ENCODE assay signal across 14 mouse cellular contexts in the genomic region with DNA sequence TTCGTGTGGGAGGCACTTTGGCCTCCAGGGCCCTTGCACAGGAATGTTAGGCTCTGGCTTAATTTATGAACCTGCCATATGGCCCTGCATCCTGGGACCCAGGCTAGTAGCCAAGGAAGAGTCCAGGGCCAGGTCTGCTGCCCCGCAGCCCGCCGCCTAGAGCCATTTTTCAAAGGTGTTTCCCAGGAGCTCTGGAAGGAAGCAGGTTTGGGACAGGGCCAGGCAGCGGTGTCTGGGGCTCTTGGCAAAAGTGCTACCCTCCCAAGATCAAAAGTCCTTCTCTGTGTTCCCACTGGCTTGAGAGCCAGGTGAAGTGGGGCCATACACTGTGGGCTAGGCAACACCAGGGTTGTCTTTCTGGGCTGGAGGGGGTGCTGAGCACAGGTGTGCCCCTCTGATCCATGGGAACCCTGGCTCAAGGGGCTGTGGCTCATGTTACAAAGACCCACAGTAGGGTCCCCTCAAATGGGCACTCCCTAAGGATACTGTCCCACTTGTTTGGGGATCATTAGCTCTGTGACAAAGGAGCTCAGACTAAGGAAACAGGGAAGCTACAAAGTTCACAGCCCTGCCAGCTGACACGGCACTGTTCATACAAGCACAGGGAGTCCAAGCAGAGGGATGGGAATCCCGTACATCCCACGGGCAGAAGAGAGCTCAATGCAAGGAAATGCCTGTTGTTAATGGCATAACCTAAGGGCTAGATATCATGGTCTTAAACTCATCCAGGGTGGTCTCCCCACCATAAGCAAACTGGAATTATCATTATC. TPM values are rescaled to one million over a fixed set of nuclear protein-coding genes. Genes with fewer than 3 reads are reported as not detected.
DNase-seq lines count a peak whose midpoint lies in the region; ATAC-seq lines count a peak whose summit lies in the region.
"Had no signal": no experiment of that assay in that cellular context is flagged by ENCODE, and none has a peak within 500 bp of the region (broad histone marks: within the 10 kb centered on the region; RNA-seq: fewer than 3 reads in every experiment).

No protein-coding gene starts in this region.

- H3K9me3 ChIP-seq in hindbrain, embryonic 14.5 days (ENCODE audit: control insufficient read depth, low read length): no peaks in the 10 kb centered on the region
- H3K9me3 ChIP-seq in hindbrain, embryonic 11.5 days (ENCODE audit: control insufficient read depth, low read length): no peaks in the 10 kb centered on the region
- H3K9me3 ChIP-seq: G1E; hindbrain, embryonic 15.5 days had no signal

- H3K4me2 ChIP-seq in hindbrain, embryonic 14.5 days (replicated peaks): no peak overlapping the region
- H3K4me2 ChIP-seq in hindbrain, embryonic 11.5 days (replicated peaks; ENCODE audit: low read depth, low read length): no peak overlapping the region
- H3K4me2 ChIP-seq: heart, embryonic 11.5 days; hindbrain, embryonic 15.5 days had no signal

- 70% methylated on average over 8 of the region's 8 CpGs for WGBS in hindbrain, embryonic 14.5 days
- 87% methylated on average over 8 of the region's 8 CpGs for WGBS in hindbrain, embryonic 11.5 days

- intact Hi-C loops in left cerebral cortex, postnatal 10 days (cut with DNase I): no loop called here

- no peak overlapping the region for H3K27ac ChIP-seq in hindbrain, embryonic 14.5 days
- H3K27ac ChIP-seq in hindbrain, embryonic 11.5 days (ENCODE audit: low read depth, low read length): no peak overlapping the region
- H3K27ac ChIP-seq: hindbrain, embryonic 15.5 days had no signal

- H3K4me1 ChIP-seq in hindbrain, embryonic 14.5 days (replicated peaks; ENCODE audit: control insufficient read depth, insufficient read depth, low read length): no peaks in the 10 kb centered on the region
- H3K4me1 ChIP-seq in hindbrain, embryonic 11.5 days (replicated peaks; ENCODE audit: control insufficient read depth, insufficient read depth, low read length): no peaks in the 10 kb centered on the region

- H3K9ac ChIP-seq in hindbrain, embryonic 14.5 days: no peak overlapping the region
- H3K9ac ChIP-seq in hindbrain, embryonic 11.5 days (ENCODE audit: low read depth, low read length): no peak overlapping the region
- H3K9ac ChIP-seq: hindbrain, embryonic 15.5 days had no signal

- no peak for DNase-seq in hindbrain, embryonic 14.5 days (ENCODE audit: low spot score)
- no peak for DNase-seq in hindbrain, embryonic 11.5 days (ENCODE audit: low spot score)
- peak; percentile 75 to 78 for DNase-seq in cerebellum, postnatal 36 days
- peak; percentile 80 to 83 for DNase-seq in kidney, postnatal 36 days
- DNase-seq in lung, postnatal 36 days: peak; percentile 37
- DNase-seq in urinary bladder, postnatal 25 days (ENCODE audit: low spot score): no peak
- no peak for DNase-seq in left cerebral cortex, postnatal 10 days (ENCODE audit: extremely low spot score in 1 of 2, low spot score in 2 of 2)
- DNase-seq: B cell, adult 2 months had no signal

- 0 out of 2 replicates have a peak, but pooled peaks have one; percentile 13 for ATAC-seq in hindbrain, embryonic 14.5 days (ENCODE audit: low FRiP score)
- no peak for ATAC-seq in hindbrain, embryonic 11.5 days (ENCODE audit: low FRiP score)
- ATAC-seq in megakaryocyte progenitor cell, adult 5-6 weeks (replicated peaks; ENCODE audit: poor library complexity): no peak

- no peaks in the 10 kb centered on the region for H3K36me3 ChIP-seq in hindbrain, embryonic 14.5 days (replicated peaks; ENCODE audit: control insufficient read depth, insufficient read depth)
- H3K36me3 ChIP-seq in hindbrain, embryonic 11.5 days (ENCODE audit: control insufficient read depth, insufficient read depth, low read length): no peaks in the 10 kb centered on the region
- H3K36me3 ChIP-seq: G1E; hindbrain, embryonic 15.5 days had no signal

- no peak overlapping the region for H3K4me3 ChIP-seq in hindbrain, embryonic 14.5 days (replicated peaks; ENCODE audit: low read length)
- H3K4me3 ChIP-seq in hindbrain, embryonic 11.5 days (ENCODE audit: low read depth, low read length): no peak overlapping the region
- H3K4me3 ChIP-seq: erythroblast, embryonic 14.5 days; hindbrain, embryonic 15.5 days; myocyte had no signal

- H3K27me3 ChIP-seq in hindbrain, embryonic 14.5 days (ENCODE audit: control insufficient read depth, insufficient read depth, low read length): no peaks in the 10 kb centered on the region
- H3K27me3 ChIP-seq in hindbrain, embryonic 11.5 days (ENCODE audit: control insufficient read depth, insufficient read depth, low read length): no peaks in the 10 kb centered on the region

RNA-seq across cellular contexts. Expression of gene 1810010D01Rik, which starts 32.0 kb away (rescaled TPM):
- polyA plus RNA-seq in hindbrain, embryonic 14.5 days (2014; fragmentation: Nextera tagmentation; extraction: Ambion mirVana): not detected in 2 replicates
- 0.97 TPM in 1 of 2 replicates, not detected in the other for polyA plus RNA-seq in hindbrain, embryonic 11.5 days (2014; fragmentation: Nextera tagmentation; extraction: Ambion mirVana)
- not detected in 2 replicates for total RNA-seq in megakaryocyte progenitor cell, adult 5-6 weeks (2015)
- total RNA-seq in megakaryocyte progenitor cell, adult 5-6 weeks (2017): not detected in 2 replicates
- under 1 TPM in 1 of 2 experiments, not detected in 1; 0.73 TPM for total RNA-seq in left cerebral cortex, postnatal 10 days (2021)
- total RNA-seq: G1E had no signal
- polyA plus RNA-seq: erythroblast, embryonic 14.5 days; G1E; heart, embryonic 11.5 days; hindbrain, embryonic 15.5 days; myocyte had no signal

RNA-seq across cellular contexts. Expression of gene Tpcn2, which starts 43.9 kb away (rescaled TPM):
- polyA plus RNA-seq in hindbrain, embryonic 14.5 days (2014; fragmentation: Nextera tagmentation; extraction: Ambion mirVana): 0.95 and 1.3 TPM in 2 replicates
- 2.1 and 3.7 TPM in 2 replicates for polyA plus RNA-seq in hindbrain, embryonic 11.5 days (2014; fragmentation: Nextera tagmentation; extraction: Ambion mirVana)
- 4.7 and 5.7 TPM in 2 replicates for total RNA-seq in megakaryocyte progenitor cell, adult 5-6 weeks (2015)
- 3.5 and 3.7 TPM in 2 replicates for total RNA-seq in megakaryocyte progenitor cell, adult 5-6 weeks (2017)
- 1 to 10 TPM; 4.1 to 4.5 TPM for total RNA-seq in left cerebral cortex, postnatal 10 days (2021)
- polyA plus RNA-seq: erythroblast, embryonic 14.5 days had no signal

Comparison
In these comparisons a context has a peak if more than half of its experiments do, and no peak if none do; other contexts are left out.
1. DNase-seq: peak in cerebellum, postnatal 36 days (2 of 2), kidney, postnatal 36 days (2 of 2) and lung, postnatal 36 days (single experiment); none in hindbrain, embryonic 14.5 days (single experiment), hindbrain, embryonic 11.5 days (single experiment), urinary bladder, postnatal 25 days (single experiment) and left cerebral cortex, postnatal 10 days (0 of 2).